In genomic region chr2:119710011-119710410, GRCm38 (mm10) we compare ENCODE assay signal across 22 mouse cellular contexts. TPM values are rescaled to one million over a fixed set of nuclear protein-coding genes. Genes with fewer than 3 reads are reported as not detected.
"Had no signal": no experiment of that assay in that cellular context is flagged by ENCODE, and none has a peak within 500 bp of the region (broad histone marks: within the 10 kb centered on the region; RNA-seq: fewer than 3 reads in every experiment).

No protein-coding gene starts in this region.

- H3K4me1 ChIP-seq: limb, embryonic 10.5 days; limb, embryonic 13.5 days; midbrain, embryonic 12.5 days; midbrain, embryonic 15.5 days; neural tube, embryonic 12.5 days; neural tube, embryonic 15.5 days had no signal

- H3K27me3 ChIP-seq: limb, embryonic 13.5 days; liver, embryonic 12.5 days; liver, embryonic 15.5 days; midbrain, embryonic 12.5 days; midbrain, embryonic 15.5 days; neural tube, embryonic 12.5 days; neural tube, embryonic 15.5 days had no signal

- H3K9me3 ChIP-seq: limb, embryonic 10.5 days; limb, embryonic 13.5 days; liver, embryonic 12.5 days; liver, embryonic 15.5 days; midbrain, embryonic 12.5 days; midbrain, embryonic 15.5 days; neural tube, embryonic 12.5 days; neural tube, embryonic 15.5 days had no signal

- ATAC-seq: liver, embryonic 12.5 days; lung, postnatal 0 days; midbrain, embryonic 15.5 days had no signal

- H3K9ac ChIP-seq: limb, embryonic 13.5 days; liver, embryonic 12.5 days; liver, embryonic 15.5 days; lung, embryonic 14.5 days; midbrain, embryonic 12.5 days; midbrain, embryonic 15.5 days; neural tube, embryonic 12.5 days; neural tube, embryonic 15.5 days had no signal

- DNase-seq: kidney, adult 11 months; kidney, adult 8-10 months; kidney, postnatal 14 days; kidney, postnatal 4 days; liver; lung, embryonic 14.5 days; right cerebral cortex, adult 18-20 months; right cerebral cortex, postnatal 14 days; spleen, adult 18-20 months; thymus, adult 2 months; thymus, postnatal 14 days had no signal

- H3K27ac ChIP-seq: limb, embryonic 10.5 days; limb, embryonic 13.5 days; liver, embryonic 12.5 days; liver, embryonic 15.5 days; macrophage; midbrain, embryonic 12.5 days; midbrain, embryonic 15.5 days; neural tube, embryonic 12.5 days; neural tube, embryonic 15.5 days; stomach, postnatal 0 days had no signal

- H3K4me2 ChIP-seq: limb, embryonic 13.5 days; liver, embryonic 12.5 days; liver, embryonic 15.5 days; lung, embryonic 14.5 days; midbrain, embryonic 12.5 days; midbrain, embryonic 15.5 days; neural tube, embryonic 12.5 days; neural tube, embryonic 15.5 days had no signal

- H3K4me3 ChIP-seq: limb, embryonic 10.5 days; limb, embryonic 13.5 days; liver, embryonic 12.5 days; liver, embryonic 15.5 days; midbrain, embryonic 12.5 days; midbrain, embryonic 15.5 days; neural tube, embryonic 12.5 days; neural tube, embryonic 15.5 days had no signal

RNA-seq across cellular contexts. Expression of gene Itpka, which starts 32.1 kb away (rescaled TPM):
- polyA plus RNA-seq: macrophage had no signal

RNA-seq across cellular contexts. Expression of gene Ltk, which starts 50.2 kb away (rescaled TPM):
- polyA plus RNA-seq: limb, embryonic 10.5 days; limb, embryonic 13.5 days; macrophage had no signal
